Mouse (Mus musculus): ENCODE data around the gene Washc4.
A peak's percentile ranks its signal among the peaks of the same experiment; 100 is the strongest.

Gene Washc4

GRCm38 (mm10) chr10:83600650-83601049 is 57.1 kb downstream of the Washc4 start:
- no peak for DNase-seq (ENCODE audit: low spot score in 2 of 2)

GRCm38 (mm10) chr10:83603956-83604564 is 60.5 kb downstream of the Washc4 start:
- no peak for DNase-seq (ENCODE audit: low spot score in 2 of 2)

- DNase-seq (ENCODE audit: low spot score in 2 of 2) = no peak
Measured at GRCm38 (mm10) chr10:83605637-83606183, 62.2 kb downstream of the Washc4 start.

- DNase-seq (ENCODE audit: low spot score in 2 of 2) = no peak
Measured at GRCm38 (mm10) chr10:83607111-83607510, 63.6 kb downstream of the Washc4 start.

GRCm38 (mm10) chr10:83608596-83608995 is 65.0 kb downstream of the Washc4 start:
- no peak for DNase-seq (ENCODE audit: low spot score in 2 of 2)

GRCm38 (mm10) chr10:83610518-83610917 is 67.0 kb downstream of the Washc4 start:
- no peak for DNase-seq (ENCODE audit: low spot score in 2 of 2)

- no peak for DNase-seq (ENCODE audit: low spot score in 2 of 2)
Measured at GRCm38 (mm10) chr10:83611863-83612262, 68.3 kb downstream of the Washc4 start.

- no peak for DNase-seq (ENCODE audit: low spot score in 2 of 2)
Measured at GRCm38 (mm10) chr10:83612648-83613215, 69.2 kb downstream of the Washc4 start.

- DNase-seq (ENCODE audit: low spot score in 2 of 2) = no peak
Measured at GRCm38 (mm10) chr10:83617366-83617765, 73.8 kb downstream of the Washc4 start.

- DNase-seq (ENCODE audit: low spot score in 2 of 2) = no peak
Measured at GRCm38 (mm10) chr10:83618819-83619440, 75.4 kb downstream of the Washc4 start.

GRCm38 (mm10) chr10:83620350-83621055 is 77.0 kb downstream of the Washc4 start:
- no peak for DNase-seq (ENCODE audit: low spot score in 2 of 2)

GRCm38 (mm10) chr10:83624065-83624464 is 80.5 kb downstream of the Washc4 start:
- no peak for DNase-seq (ENCODE audit: low spot score in 2 of 2)

- peak in 1 of 2 experiments; percentile 58 for DNase-seq (ENCODE audit: low spot score in 2 of 2)
Measured at GRCm38 (mm10) chr10:83624841-83625240, 81.3 kb downstream of the Washc4 start.

- DNase-seq (ENCODE audit: low spot score in 2 of 2) = no peak
Measured at GRCm38 (mm10) chr10:83627113-83627687, 83.6 kb downstream of the Washc4 start.

- no peak for DNase-seq (ENCODE audit: low spot score in 2 of 2)
Measured at GRCm38 (mm10) chr10:83628241-83628640, 84.7 kb downstream of the Washc4 start.

GRCm38 (mm10) chr10:83629190-83629781 is 85.7 kb downstream of the Washc4 start:
- no peak for DNase-seq (ENCODE audit: low spot score in 2 of 2)

- no peak for DNase-seq (ENCODE audit: low spot score in 2 of 2)
Measured at GRCm38 (mm10) chr10:83629878-83630277, 86.3 kb downstream of the Washc4 start.

GRCm38 (mm10) chr10:83630899-83631298 is 87.3 kb downstream of the Washc4 start:
- DNase-seq (ENCODE audit: low spot score in 2 of 2) = no peak

- DNase-seq (ENCODE audit: low spot score in 2 of 2) = no peak
Measured at GRCm38 (mm10) chr10:83631775-83632174, 88.2 kb downstream of the Washc4 start.

- no peak for DNase-seq (ENCODE audit: low spot score in 2 of 2)
Measured at GRCm38 (mm10) chr10:83632806-83633374, 89.3 kb downstream of the Washc4 start.

- no peak for DNase-seq (ENCODE audit: low spot score in 2 of 2)
Measured at GRCm38 (mm10) chr10:83634461-83634860, 90.9 kb downstream of the Washc4 start.
